Comparison of ENCODE assay signal across 28 mouse cellular contexts in genomic region chr3:100572571-100573183, GRCm38 (mm10).
DNase-seq lines count a peak whose midpoint lies in the region; ATAC-seq and TF ChIP-seq lines count a peak whose summit lies in the region.
"Had no signal": no experiment of that assay in that cellular context is flagged by ENCODE, and none has a peak within 500 bp of the region (broad histone marks: within the 10 kb centered on the region; RNA-seq: fewer than 3 reads in every experiment).

No protein-coding gene starts in this region.

- no peak overlapping the region for H3K4me3 ChIP-seq in layer of hippocampus, adult 2 months
- no peak overlapping the region for H3K4me3 ChIP-seq in stomach, embryonic 14.5 days (ENCODE audit: low read depth, low read length)
- H3K4me3 ChIP-seq in stomach, postnatal 0 days (ENCODE audit: low read depth, low read length): no peak overlapping the region
- H3K4me3 ChIP-seq: forebrain, embryonic 10.5 days; forebrain, embryonic 13.5 days; heart, embryonic 12.5 days; heart, embryonic 15.5 days; hindbrain, embryonic 10.5 days; hindbrain, embryonic 13.5 days had no signal

- TF ChIP-seq CTCF in layer of hippocampus, adult 2 months (conservative IDR thresholded peaks at IDR 0.05): no peak
- TF ChIP-seq CTCF in stomach, postnatal 0 days (IDR thresholded peaks at IDR 0.05; ENCODE audit: low read depth): no peak

- no peaks in the 10 kb centered on the region for H3K27me3 ChIP-seq in stomach, embryonic 14.5 days (ENCODE audit: control insufficient read depth, insufficient read depth, low read length)
- H3K27me3 ChIP-seq in stomach, postnatal 0 days (ENCODE audit: control insufficient read depth, insufficient read depth, low read length): no peaks in the 10 kb centered on the region
- H3K27me3 ChIP-seq: CH12.LX; forebrain, embryonic 13.5 days; heart, embryonic 12.5 days; heart, embryonic 15.5 days; hindbrain, embryonic 13.5 days; Patski had no signal

- H3K36me3 ChIP-seq in stomach, embryonic 14.5 days (ENCODE audit: control insufficient read depth, insufficient read depth, low read length): peaks cover 6% of the 10 kb centered on the region; the same call in 1 of the 2 replicates
- H3K36me3 ChIP-seq in stomach, postnatal 0 days (ENCODE audit: control insufficient read depth, insufficient read depth, low read length): 0 out of 2 replicates have a peak, but pooled peaks cover 6% of the 10 kb centered on the region

- no peak for TF ChIP-seq EP300 in stomach, postnatal 0 days (optimal IDR thresholded peaks at IDR 0.05)

- WGBS in stomach, embryonic 14.5 days: 67% methylated on average over 3 of the region's 3 CpGs
- WGBS in stomach, postnatal 0 days: 63% methylated on average over 3 of the region's 3 CpGs

- no peak overlapping the region for H3K9ac ChIP-seq in stomach, embryonic 14.5 days (replicated peaks; ENCODE audit: low read depth, low read length)
- no peak overlapping the region for H3K9ac ChIP-seq in stomach, postnatal 0 days (ENCODE audit: low read length)
- H3K9ac ChIP-seq: forebrain, embryonic 13.5 days; forebrain, postnatal 0 days; heart, embryonic 12.5 days; heart, embryonic 15.5 days; hindbrain, embryonic 13.5 days had no signal

- no peak overlapping the region for H3K4me2 ChIP-seq in stomach, embryonic 14.5 days (replicated peaks; ENCODE audit: low read depth, low read length)
- H3K4me2 ChIP-seq in stomach, postnatal 0 days (replicated peaks; ENCODE audit: low read depth): no peak overlapping the region
- H3K4me2 ChIP-seq: forebrain, embryonic 13.5 days; heart, embryonic 12.5 days; heart, embryonic 15.5 days; hindbrain, embryonic 13.5 days had no signal

- peak; percentile 53; the same call in 1 of the 2 replicates for ATAC-seq in stomach, embryonic 14.5 days (ENCODE audit: insufficient number of reproducible peaks, insufficient read depth, low FRiP score, low read depth)
- ATAC-seq in stomach, postnatal 0 days (ENCODE audit: low FRiP score, low TSS enrichment): peak; percentile 53; the same call in 1 of the 2 replicates
- ATAC-seq: forebrain, embryonic 13.5 days; forebrain, postnatal 0 days; hindbrain, embryonic 16.5 days; Patski had no signal

- peak overlapping the region; percentile 67 for H3K27ac ChIP-seq in layer of hippocampus, adult 2 months
- no peak overlapping the region for H3K27ac ChIP-seq in stomach, embryonic 14.5 days (ENCODE audit: low read length)
- no peak overlapping the region for H3K27ac ChIP-seq in stomach, postnatal 0 days (replicated peaks)
- H3K27ac ChIP-seq: forebrain, embryonic 10.5 days; forebrain, embryonic 13.5 days; heart, embryonic 15.5 days; hindbrain, embryonic 10.5 days; hindbrain, embryonic 13.5 days had no signal

- H3K9me3 ChIP-seq in stomach, embryonic 14.5 days (ENCODE audit: control insufficient read depth, low read depth, low read length): no peaks in the 10 kb centered on the region
- no peaks in the 10 kb centered on the region for H3K9me3 ChIP-seq in stomach, postnatal 0 days (ENCODE audit: control insufficient read depth, low read length)
- H3K9me3 ChIP-seq: forebrain, embryonic 10.5 days; forebrain, embryonic 13.5 days; G1E; heart, embryonic 12.5 days; heart, embryonic 15.5 days; hindbrain, embryonic 10.5 days; hindbrain, embryonic 13.5 days had no signal

- no peaks in the 10 kb centered on the region for H3K4me1 ChIP-seq in stomach, embryonic 14.5 days (ENCODE audit: control insufficient read depth, insufficient read depth, low read length)
- no peaks in the 10 kb centered on the region for H3K4me1 ChIP-seq in stomach, postnatal 0 days (replicated peaks; ENCODE audit: control insufficient read depth, insufficient read depth)
- H3K4me1 ChIP-seq: forebrain, embryonic 10.5 days; forebrain, embryonic 13.5 days; heart, embryonic 15.5 days; hindbrain, embryonic 10.5 days; hindbrain, embryonic 13.5 days had no signal

- DNase-seq in layer of hippocampus, adult 2 months (ENCODE audit: low spot score in 2 of 2): no peak
- no peak for DNase-seq in layer of hippocampus, postnatal 10 days (ENCODE audit: low spot score in 2 of 2)
- peak; percentile 31 for DNase-seq in R1 (ENCODE audit: low read depth, low spot score)
- DNase-seq in stomach, postnatal 0 days (ENCODE audit: low spot score): no peak
- no peak for DNase-seq in testis, postnatal 14 days (ENCODE audit: low spot score)
- no peak for DNase-seq in kidney, postnatal 25 days
- DNase-seq: adrenal gland, adult 2 months; adrenal gland, postnatal 14 days; B cell, adult 2 months; cerebellum, adult 18-20 months; cerebellum, adult 9-10 months; cerebellum, postnatal 14 days; forebrain, postnatal 0 days; gastrocnemius, postnatal 14 days; heart, adult 18-20 months; heart, postnatal 10 days; heart, postnatal 36 days had no signal
